Mouse (Mus musculus) testis, adult 2 months (tissue): Measurements from ENCODE around the gene Lman1l.

Experiments used
- CTCF ChIP-seq: fragments of 200-500 bp; IDR thresholded peaks from 2 replicates; pipeline ENCODE4 v1.5.1; 2012; ENCODE audit warnings: low read depth, mild to moderate bottlenecking, inconsistent platforms, low read length, moderate library complexity; ENCODE audit not compliant: control insufficient read depth, insufficient read depth, insufficient replicate concordance
- POLR2A ChIP-seq: fragments of 200-500 bp; IDR thresholded peaks from 2 replicates; pipeline ENCODE4 v1.6.1; 2012; ENCODE audit warnings: low read depth, mild to moderate bottlenecking, inconsistent platforms, low read length, moderate library complexity; ENCODE audit not compliant: control insufficient read depth

DNA sequence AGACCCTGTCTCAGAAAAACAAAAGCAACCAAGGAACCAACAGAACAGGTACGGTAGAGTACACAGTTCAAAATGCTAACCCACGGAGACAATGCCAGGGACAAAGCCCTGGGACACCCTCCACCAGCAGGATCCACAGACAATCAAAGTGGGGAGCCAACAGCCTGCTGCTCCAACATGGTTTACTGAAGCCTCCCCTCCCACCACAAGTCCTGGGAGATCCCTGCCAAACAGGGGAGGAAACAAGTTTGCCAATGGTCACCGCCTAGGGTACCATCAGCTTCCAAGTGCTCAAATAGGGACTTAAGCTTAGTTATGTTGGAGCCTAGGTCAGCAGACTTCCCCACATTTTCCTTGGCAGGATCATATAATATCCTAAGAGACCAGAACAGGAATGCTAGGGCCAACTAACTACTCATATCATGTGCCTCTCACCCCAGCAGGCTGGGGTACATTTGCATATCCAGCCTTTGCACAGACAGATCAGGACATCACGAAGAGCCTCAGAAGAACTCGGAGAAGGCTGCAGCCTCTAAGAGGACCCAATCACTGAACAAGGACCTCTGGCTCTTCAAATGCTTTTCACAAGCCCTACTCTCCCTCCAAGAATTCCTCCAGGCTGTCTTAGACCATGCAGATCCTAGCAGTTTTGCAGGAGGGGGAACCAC lies 19.2 kb upstream of the Lman1l start:
- no peak for TF ChIP-seq CTCF
- no peak for TF ChIP-seq POLR2A
